Mouse (Mus musculus) thymus, adult 2 months (tissue): Measurements from ENCODE around the gene Creb5. TPM values are rescaled to one million over a fixed set of nuclear protein-coding genes. Genes with fewer than 3 reads are reported as not detected.

Source experiments
- DNase-seq: peaks from one replicate; pipeline ENCODE4 v3.0.0; 2021
- H3K27ac ChIP-seq: fragments of 200-500 bp; 2 replicates; pipeline ENCODE4 v1.5.1; 2012; ENCODE audit warnings: low read length, control low read depth; ENCODE audit not compliant: control insufficient read depth, insufficient read depth
- H3K27me3 ChIP-seq: fragments of 200-500 bp; 2 replicates; pipeline ENCODE4 v1.6.1; 2012; ENCODE audit warnings: mild to moderate bottlenecking, low read length, moderate library complexity, mixed read lengths; ENCODE audit not compliant: control insufficient read depth, insufficient read depth
- H3K36me3 ChIP-seq: fragments of 200-500 bp; 2 replicates; pipeline ENCODE4 v1.6.1; 2012; ENCODE audit warnings: mild to moderate bottlenecking, low read length, moderate library complexity; ENCODE audit not compliant: control insufficient read depth, insufficient read depth
- H3K4me1 ChIP-seq: fragments of 200-500 bp; replicated peaks from 2 replicates; pipeline ENCODE4 v1.6.1; 2012; ENCODE audit warnings: low read length; ENCODE audit not compliant: control insufficient read depth, insufficient read depth
- H3K4me3 ChIP-seq: fragments of 200-500 bp; 2 replicates; pipeline ENCODE4 v1.5.1; 2012; ENCODE audit warnings: mild to moderate bottlenecking, low read length, control low read depth, moderate library complexity; ENCODE audit not compliant: control insufficient read depth, insufficient read depth
- CTCF ChIP-seq: fragments of 200-500 bp; IDR thresholded peaks from 2 replicates; pipeline ENCODE4 v1.5.1; 2012; ENCODE audit warnings: mild to moderate bottlenecking, control low read depth, low read length, moderate library complexity, borderline replicate concordance; ENCODE audit not compliant: control insufficient read depth, poor library complexity, insufficient read depth; ENCODE audit errors: extremely low read depth
- POLR2A ChIP-seq: fragments of 200-500 bp; IDR thresholded peaks from 2 replicates; pipeline ENCODE4 v1.6.1; 2012; ENCODE audit warnings: mild to moderate bottlenecking, low read length, control low read depth, moderate library complexity; ENCODE audit not compliant: control insufficient read depth, poor library complexity, insufficient read depth; ENCODE audit errors: extremely low read depth
- WGBS: fragments of 180-500 bp; shearing (Covaris S2); methylation state at CpG from one replicate; pipeline ENCODE4 v1.1.7; 2018; 5-methylcytosine and 5-hydroxymethylcytosine counted together
- polyA plus RNA-seq: library from polyadenylated mRNA; depleted of rRNA; stranded (reverse); fragments of >200 nt; gene quantifications from 2 replicates; pipeline ENCODE4 v1.2.3, GENCODE M21; 2012

The Creb5 gene
- polyA plus RNA-seq, 1 experiment, result 0.96 TPM

GRCm38 (mm10) chr6:53685323-53685722 is 398.3 kb downstream of the Creb5 start:
- Histone ChIP-seq H3K36me3 (no peaks in the 10 kb centered on the region), H3K4me1 (no peaks in the 10 kb centered on the region), H3K27ac (no peak overlapping the region), H3K4me3 (no peak overlapping the region), H3K27me3 (no peaks in the 10 kb centered on the region)
- TF ChIP-seq POLR2A (no peak), CTCF (no peak)
- 85% methylated on average over 14 of the region's 14 CpGs for WGBS
- no peak for DNase-seq

- Histone ChIP-seq H3K36me3 (no peaks in the 10 kb centered on the region), H3K4me1 (no peaks in the 10 kb centered on the region), H3K27ac (no peak overlapping the region), H3K4me3 (no peak overlapping the region), H3K27me3 (no peaks in the 10 kb centered on the region)
- no peak for DNase-seq
- TF ChIP-seq CTCF, result no peak
- TF ChIP-seq POLR2A, result no peak
- WGBS, result 91% methylated on average over 7 of the region's 7 CpGs
These were observed 401.9 kb downstream of the Creb5 start for GRCm38 (mm10) chr6:53688762-53689477.

GRCm38 (mm10) chr6:53691006-53691405 is 403.9 kb downstream of the Creb5 start:
- Histone ChIP-seq H3K4me3 (no peak overlapping the region), H3K36me3 (no peaks in the 10 kb centered on the region), H3K27ac (no peak overlapping the region), H3K4me1 (no peaks in the 10 kb centered on the region), H3K27me3 (no peaks in the 10 kb centered on the region)
- no peak for TF ChIP-seq POLR2A
- TF ChIP-seq CTCF, result no peak
- WGBS, result 90% methylated on average over 1 of the region's 1 CpGs
- DNase-seq, result no peak

GRCm38 (mm10) chr6:53695216-53695615 is 408.1 kb downstream of the Creb5 start:
- no peak overlapping the region for H3K27ac ChIP-seq
- TF ChIP-seq POLR2A (no peak), CTCF (no peak)
- no peaks in the 10 kb centered on the region for H3K4me1 ChIP-seq
- no peak for DNase-seq
- H3K36me3 ChIP-seq, result no peaks in the 10 kb centered on the region
- H3K4me3 ChIP-seq, result no peak overlapping the region
- no peaks in the 10 kb centered on the region for H3K27me3 ChIP-seq
- WGBS, result 95% methylated on average over 9 of the region's 9 CpGs

- Histone ChIP-seq H3K4me1 (no peaks in the 10 kb centered on the region), H3K4me3 (no peak overlapping the region), H3K36me3 (no peaks in the 10 kb centered on the region), H3K27ac (no peak overlapping the region), H3K27me3 (no peaks in the 10 kb centered on the region)
- WGBS, result 94% methylated on average over 6 of the region's 6 CpGs
- no peak for DNase-seq
- TF ChIP-seq POLR2A, result no peak
- no peak for TF ChIP-seq CTCF
These were observed 409.4 kb downstream of the Creb5 start for GRCm38 (mm10) chr6:53696471-53696870.

GRCm38 (mm10) chr6:53696921-53697320 is 409.9 kb downstream of the Creb5 start:
- Histone ChIP-seq H3K4me1 (no peaks in the 10 kb centered on the region), H3K27ac (no peak overlapping the region), H3K27me3 (no peaks in the 10 kb centered on the region), H3K36me3 (no peaks in the 10 kb centered on the region), H3K4me3 (no peak overlapping the region)
- no peak for TF ChIP-seq POLR2A
- TF ChIP-seq CTCF, result no peak
- WGBS, result 97% methylated on average over 6 of the region's 6 CpGs
- no peak for DNase-seq
